Mouse (Mus musculus): Measurements from ENCODE around the gene Apon.

DNA sequence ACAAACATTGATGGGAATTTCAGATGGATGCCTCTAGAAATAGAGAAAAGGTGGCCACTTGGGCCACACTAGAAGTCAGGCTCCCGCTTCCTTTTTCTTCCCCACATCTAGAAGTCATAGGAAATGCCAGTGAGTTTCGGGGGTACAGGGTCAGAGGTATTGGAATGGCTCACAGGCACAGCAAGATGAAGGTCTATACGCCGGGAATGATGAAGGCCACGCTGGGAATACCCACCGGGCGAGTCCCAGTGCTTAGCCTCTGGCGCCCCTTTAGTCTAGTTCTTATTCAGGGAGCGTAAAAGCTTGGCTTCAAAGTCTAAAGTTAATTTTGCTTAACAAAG lies 48.9 kb downstream of the Apon start:
- TF ChIP-seq POLR2A (IDR thresholded peaks at IDR 0.05; ENCODE audit: borderline replicate concordance, low read depth, low read length) (no peak), CTCF (IDR thresholded peaks at IDR 0.05; ENCODE audit: low read depth, low read length) (no peak)

Measured in bone marrow macrophage, adult 2 months (primary cell).